Mouse (Mus musculus) brain, embryonic 14.5 days (tissue): ENCODE measurements at regions not wholly inside any gene's neighbourhood (a gene's known extent, or its start where the extent isn't known, plus 50 kb on each side); places are given as distances from the start of the nearest gene placed in this dataset.
A peak's percentile ranks its signal among the peaks of the same experiment; 100 is the strongest.

ENCODE experiments used
- DNase-seq: peaks from one replicate; pipeline ENCODE4 v3.0.0-alpha.2; 2011; ENCODE audit warnings: low read depth
- CTCF ChIP-seq: fragments of 200-500 bp; IDR thresholded peaks from 2 replicates; pipeline ENCODE4 v1.5.1; 2012; ENCODE audit warnings: inconsistent platforms, mild to moderate bottlenecking, moderate library complexity, borderline replicate concordance; ENCODE audit not compliant: insufficient read depth, insufficient read length; ENCODE audit errors: extremely low read depth
- POLR2A ChIP-seq: fragments of 200-500 bp; IDR thresholded peaks from 2 replicates; pipeline ENCODE4 v1.6.1; 2012; ENCODE audit warnings: mild to moderate bottlenecking, inconsistent platforms, borderline replicate concordance; ENCODE audit not compliant: poor library complexity, insufficient read depth, insufficient read length, severe bottlenecking; ENCODE audit errors: extremely low read depth

DNA sequence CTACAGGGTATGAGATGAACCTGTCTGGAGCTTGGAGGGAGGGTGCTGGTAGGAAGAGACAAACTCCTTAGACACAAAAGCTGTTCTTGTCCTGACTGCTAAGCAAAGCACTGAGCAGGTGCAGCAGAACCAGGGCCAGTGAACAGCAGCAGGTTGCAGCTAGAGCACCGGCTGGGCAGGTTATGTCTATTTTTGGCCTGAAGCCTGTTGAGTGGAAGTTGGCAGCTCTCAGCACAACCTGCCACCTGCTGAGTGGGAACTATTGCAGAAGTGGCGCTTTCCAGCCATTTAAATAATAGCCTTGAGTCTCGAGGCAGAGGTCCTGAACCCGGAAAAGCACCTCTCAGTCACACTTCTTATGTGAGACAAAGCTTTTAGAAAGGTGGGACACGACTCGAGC is 114.8 kb upstream of the Stac start:
- TF ChIP-seq POLR2A (no peak), CTCF (no peak)
- no peak for DNase-seq

DNA sequence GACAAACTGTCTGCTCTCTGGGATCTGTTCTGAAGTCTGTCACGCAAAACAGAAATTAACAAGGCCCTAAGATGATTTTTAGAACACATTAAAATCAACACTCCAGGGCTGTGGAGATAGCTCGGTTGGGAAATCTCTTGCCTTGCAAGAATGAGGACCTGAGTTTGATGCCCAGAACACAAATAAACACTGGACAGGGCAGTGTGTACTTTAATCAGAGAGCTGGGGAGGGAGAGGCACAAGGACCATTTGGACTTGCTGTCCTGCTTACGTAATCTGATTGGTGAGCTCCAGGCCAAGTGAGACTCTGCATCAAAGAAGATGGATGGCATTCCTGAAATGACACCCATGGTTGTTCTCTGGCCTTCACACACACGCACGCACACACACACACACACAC is 111.2 kb upstream of the Stac start:
- TF ChIP-seq POLR2A (no peak), CTCF (no peak)
- no peak for DNase-seq

DNA sequence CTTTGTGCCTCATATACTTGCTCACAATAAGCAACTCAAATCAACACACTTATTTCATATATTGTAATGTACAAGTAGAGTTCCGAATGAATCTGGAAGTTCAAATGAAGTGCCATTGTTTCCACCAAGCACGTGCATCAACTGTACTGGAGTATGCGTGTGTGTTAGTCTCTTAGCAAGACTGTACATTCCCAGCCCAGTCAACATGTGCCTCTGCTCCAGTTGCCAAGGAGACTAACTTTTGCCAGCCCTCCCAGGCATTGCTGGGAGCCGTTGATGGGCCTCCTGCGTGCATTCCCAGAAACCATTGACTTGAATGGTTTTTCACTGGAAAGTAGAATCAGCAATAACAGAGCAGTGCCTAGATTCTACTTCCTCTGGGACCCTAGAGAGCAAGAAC is 110.7 kb upstream of the Stac start:
- DNase-seq: no peak

GRCm38 (mm10) chr9:111778981-111779380 is 88.8 kb upstream of the Stac start:
- TF ChIP-seq POLR2A (no peak), CTCF (no peak)

More for the DNA sequence above, 110.7 kb upstream of the Stac start:
- TF ChIP-seq POLR2A: no peak
- TF ChIP-seq CTCF: no peak

GRCm38 (mm10) chr9:111777433-111778135 is 87.4 kb upstream of the Stac start:
- peak; percentile 63 for DNase-seq
- no peak for TF ChIP-seq CTCF
- no peak for TF ChIP-seq POLR2A

More at GRCm38 (mm10) chr9:111778981-111779380, 88.8 kb upstream of the Stac start:
- DNase-seq: no peak

GRCm38 (mm10) chr9:111774229-111774628 is 84.1 kb upstream of the Stac start:
- DNase-seq: peak; percentile 48
- TF ChIP-seq POLR2A: no peak
- no peak for TF ChIP-seq CTCF

DNA sequence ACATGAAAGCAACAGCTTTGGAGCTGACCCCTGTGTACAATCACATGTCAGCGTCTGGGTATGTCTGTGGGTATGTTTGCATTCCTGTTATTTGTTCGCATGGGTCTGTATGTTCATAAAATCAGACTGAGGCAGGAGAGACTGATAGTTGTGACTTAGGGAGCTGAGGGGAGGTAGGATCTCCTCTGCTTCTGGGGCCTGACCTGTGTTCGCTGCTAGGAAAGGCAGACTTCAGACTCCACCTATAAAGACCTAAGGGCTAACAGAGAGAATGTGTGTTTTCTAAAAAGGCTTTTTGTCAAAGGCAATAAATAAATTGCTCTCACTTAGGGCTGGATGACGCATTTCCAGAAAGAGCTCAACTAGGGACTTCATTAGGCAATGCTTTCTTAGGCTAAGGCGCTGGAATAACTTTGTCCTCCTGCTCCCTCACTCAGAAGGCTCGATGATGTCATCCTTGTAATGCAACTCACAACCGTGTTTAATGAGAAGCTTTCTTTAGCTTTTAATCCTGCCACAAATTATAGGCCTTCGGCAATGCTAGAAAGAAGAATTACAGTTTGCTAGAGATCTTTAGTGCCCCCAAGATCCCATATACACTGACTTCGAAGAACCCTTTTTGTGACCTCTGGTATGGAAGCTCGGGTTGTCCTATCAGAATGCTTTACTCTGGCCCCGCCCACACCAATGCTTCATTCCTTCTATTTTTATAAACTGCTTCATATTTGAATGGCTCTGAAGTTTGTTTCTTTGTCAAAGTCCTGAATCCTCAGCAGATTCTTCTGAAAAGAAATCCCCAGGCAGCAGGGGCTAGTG is 72.7 kb upstream of the Stac start:
- peak; percentile 77 for DNase-seq
- TF ChIP-seq CTCF: no peak
- TF ChIP-seq POLR2A: no peak

DNA sequence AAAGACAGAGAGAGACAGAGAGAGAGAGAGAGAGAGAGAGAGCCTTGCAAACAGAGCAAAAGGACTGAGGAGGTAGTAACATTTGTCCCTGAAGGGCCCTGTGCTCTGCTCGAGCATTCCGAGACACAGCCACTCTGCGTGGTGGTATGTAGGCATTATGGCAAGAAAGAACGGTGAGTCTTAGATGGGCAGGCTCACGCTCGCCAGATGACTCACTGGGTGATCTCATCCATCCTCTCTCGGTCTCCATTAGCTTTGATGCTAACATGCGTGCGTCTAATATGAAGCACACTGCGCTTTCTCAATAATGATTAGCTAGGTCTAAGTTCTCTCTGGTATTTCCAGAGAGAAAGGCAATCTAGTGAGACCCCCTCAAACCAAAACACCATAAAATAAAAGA is 65.1 kb upstream of the Stac start:
- TF ChIP-seq CTCF: no peak
- no peak for TF ChIP-seq POLR2A
- DNase-seq: no peak

GRCm38 (mm10) chr9:111746151-111746550 is 56.0 kb upstream of the Stac start:
- no peak for DNase-seq

GRCm38 (mm10) chr9:111745206-111745605 is 55.1 kb upstream of the Stac start:
- TF ChIP-seq CTCF: no peak
- TF ChIP-seq POLR2A: no peak
- DNase-seq: peak; percentile 23

More at GRCm38 (mm10) chr9:111746151-111746550, 56.0 kb upstream of the Stac start:
- no peak for TF ChIP-seq POLR2A
- TF ChIP-seq CTCF: no peak
